Mouse (Mus musculus) testis, postnatal 10 days (tissue): ENCODE data around the gene Smim8.

Experiments used
- DNase-seq: peaks from one replicate; pipeline ENCODE4 v3.0.0; 2021; ENCODE audit warnings: low spot score

The Smim8 gene

DNA sequence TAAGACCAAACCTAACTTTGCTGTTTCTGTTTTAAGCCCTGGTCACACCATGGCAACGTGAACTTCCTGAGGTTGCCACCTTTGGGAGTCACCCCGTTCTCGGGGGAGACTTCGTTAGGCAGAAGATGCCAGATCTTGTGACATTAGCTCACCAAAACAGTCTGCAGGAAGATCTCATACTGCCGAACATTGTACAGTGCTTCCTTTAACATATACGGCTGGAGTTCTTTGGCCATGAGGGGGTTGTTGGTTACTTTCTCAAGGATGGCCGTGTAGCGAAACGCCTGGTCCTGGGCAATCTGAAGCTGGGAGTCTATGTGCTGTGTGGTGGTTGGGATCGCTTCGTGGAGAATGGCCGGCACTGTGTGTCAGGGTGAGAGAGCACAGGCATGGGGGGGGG is 58.8 kb downstream of the Smim8 start:
- DNase-seq = no peak
